Comparison of ENCODE assay signal across 10 mouse cellular contexts in genomic region chr1:74807551-74808071, GRCm38 (mm10). TPM values are rescaled to one million over a fixed set of nuclear protein-coding genes. Genes with fewer than 3 reads are reported as not detected.
DNase-seq lines count a peak whose midpoint lies in the region; ATAC-seq lines count a peak whose summit lies in the region.
"Had no signal": no experiment of that assay in that cellular context is flagged by ENCODE, and none has a peak within 500 bp of the region (broad histone marks: within the 10 kb centered on the region; RNA-seq: fewer than 3 reads in every experiment).

No protein-coding gene starts in this region.

- ATAC-seq in megakaryocyte-erythroid progenitor cell, adult 5-6 weeks (replicated peaks; ENCODE audit: low FRiP score, low TSS enrichment, poor library complexity, severe bottlenecking): peak; percentile 12; the same call in 1 of the 2 replicates
- no peak for ATAC-seq in megakaryocyte progenitor cell, adult 5-6 weeks (replicated peaks; ENCODE audit: poor library complexity)

- peak; percentile 51 to 60 for DNase-seq in adrenal gland, adult 18-20 months (ENCODE audit: low spot score in 2 of 2)
- no peak for DNase-seq in adrenal gland, postnatal 4 days (ENCODE audit: low spot score in 2 of 2)
- DNase-seq in right cerebral cortex, postnatal 4 days: peak; percentile 43
- no peak for DNase-seq in right cerebral cortex, postnatal 14 days
- no peak for DNase-seq in spleen, postnatal 14 days (ENCODE audit: low spot score in 2 of 2)
- DNase-seq in spleen, postnatal 4 days (ENCODE audit: low spot score in 2 of 2): no peak

RNA-seq across cellular contexts. Expression of gene Wnt10a, which starts 16.3 kb away (rescaled TPM):
- total RNA-seq in adrenal gland, adult 18-20 months (2021): 1 to 10 TPM in 1 of 2 experiments, under 1 TPM in 1; 0.20 to 1.7 TPM
- under 1 TPM; 0.23 to 0.50 TPM for total RNA-seq in adrenal gland, postnatal 4 days (2021)
- not detected in 2 replicates for total RNA-seq in megakaryocyte-erythroid progenitor cell, adult 5-6 weeks (2014; fragmentation: Nextera tagmentation)
- not detected in 2 replicates for total RNA-seq in megakaryocyte-erythroid progenitor cell, adult 5-6 weeks (2017)
- not detected in 2 replicates for total RNA-seq in megakaryocyte progenitor cell, adult 5-6 weeks (2015)
- total RNA-seq in megakaryocyte progenitor cell, adult 5-6 weeks (2017): not detected in 2 replicates
- total RNA-seq: heart, postnatal 36 days; neutrophil, adult 5-6 weeks had no signal

RNA-seq across cellular contexts. Expression of gene Wnt6, which starts 35.9 kb away (rescaled TPM):
- 1 to 10 TPM; 2.8 to 2.9 TPM for total RNA-seq in adrenal gland, adult 18-20 months (2021)
- total RNA-seq in adrenal gland, postnatal 4 days (2021): 1 to 10 TPM; 3.1 to 3.5 TPM
- total RNA-seq in megakaryocyte-erythroid progenitor cell, adult 5-6 weeks (2014; fragmentation: Nextera tagmentation): not detected in 2 replicates
- not detected in 2 replicates for total RNA-seq in megakaryocyte-erythroid progenitor cell, adult 5-6 weeks (2017)
- 0.07 and 0.17 TPM in 2 replicates for total RNA-seq in megakaryocyte progenitor cell, adult 5-6 weeks (2015)
- 0.74 TPM in 1 of 2 replicates, not detected in the other for total RNA-seq in megakaryocyte progenitor cell, adult 5-6 weeks (2017)
- total RNA-seq: neutrophil, adult 5-6 weeks had no signal

RNA-seq across cellular contexts. Expression of gene Cdk5r2, which starts 47.1 kb away (rescaled TPM):
- total RNA-seq in adrenal gland, adult 18-20 months (2021): 1 to 10 TPM; 4.1 to 4.8 TPM
- total RNA-seq in adrenal gland, postnatal 4 days (2021): 10 to 100 TPM in 1 of 2 experiments, 1 to 10 TPM in 1; 6.6 to 10.1 TPM
- total RNA-seq in megakaryocyte-erythroid progenitor cell, adult 5-6 weeks (2014; fragmentation: Nextera tagmentation): not detected in 2 replicates
- total RNA-seq in megakaryocyte-erythroid progenitor cell, adult 5-6 weeks (2017): not detected in 2 replicates
- not detected in 2 replicates for total RNA-seq in megakaryocyte progenitor cell, adult 5-6 weeks (2015)
- not detected in 2 replicates for total RNA-seq in megakaryocyte progenitor cell, adult 5-6 weeks (2017)
- total RNA-seq: heart, postnatal 36 days; neutrophil, adult 5-6 weeks had no signal

RNA-seq across cellular contexts. Expression of gene Prkag3, which starts 58.6 kb away (rescaled TPM):
- under 1 TPM; 0.17 to 0.26 TPM for total RNA-seq in adrenal gland, adult 18-20 months (2021)
- total RNA-seq in adrenal gland, postnatal 4 days (2021): under 1 TPM; 0.42 to 0.45 TPM
- not detected in 2 replicates for total RNA-seq in megakaryocyte-erythroid progenitor cell, adult 5-6 weeks (2014; fragmentation: Nextera tagmentation)
- not detected in 2 replicates for total RNA-seq in megakaryocyte-erythroid progenitor cell, adult 5-6 weeks (2017)
- not detected in 2 replicates for total RNA-seq in megakaryocyte progenitor cell, adult 5-6 weeks (2015)
- not detected in 2 replicates for total RNA-seq in megakaryocyte progenitor cell, adult 5-6 weeks (2017)

Comparison
In these comparisons a context has a peak if more than half of its experiments do, and no peak if none do; other contexts are left out.
1. DNase-seq: peak in adrenal gland, adult 18-20 months (2 of 2) and right cerebral cortex, postnatal 4 days (single experiment); none in adrenal gland, postnatal 4 days (0 of 2), right cerebral cortex, postnatal 14 days (single experiment), spleen, postnatal 14 days (0 of 2) and spleen, postnatal 4 days (0 of 2).
2. RNA of gene Cdk5r2, which starts 47.1 kb away (total RNA-seq): 6.6 to 10.1 TPM in adrenal gland, postnatal 4 days and 4.1 to 4.8 TPM in adrenal gland, adult 18-20 months; not detected in megakaryocyte-erythroid progenitor cell, adult 5-6 weeks and not detected in megakaryocyte progenitor cell, adult 5-6 weeks; every median in the first group is over 4 times any median in the second.